Mouse (Mus musculus): ENCODE results near the gene Nat8f2. TPM values are rescaled to one million over a fixed set of nuclear protein-coding genes. Genes with fewer than 3 reads are reported as not detected.
"Not testable (repeated sequence)": the region's sequence is repeated elsewhere in the genome, so short reads cannot be mapped to it uniquely, and the experiment has no call there.

Nat8f2 gene
- polyA plus RNA-seq, 1 experiment from 2014 or later, result not detected

GRCm38 (mm10) chr6:85867726-85868690, 950 bp downstream of the Nat8f2 start:
- Histone ChIP-seq H3K4me1 (ENCODE audit: control insufficient read depth, insufficient read depth, low read length) (no peaks in the 10 kb centered on the region), H3K27me3 (ENCODE audit: control insufficient read depth, insufficient read depth, low read length) (no peaks in the 10 kb centered on the region), H3K27ac (replicated peaks; ENCODE audit: low read depth, low read length) (no peak overlapping the region), H3K4me3 (ENCODE audit: low read depth, low read length) (no peak overlapping the region), H3K36me3 (replicated peaks; ENCODE audit: control insufficient read depth, insufficient read depth, low read depth, low read length) (no peaks in the 10 kb centered on the region), H3K9me3 (replicated peaks; ENCODE audit: control insufficient read depth, low read length) (no peaks in the 10 kb centered on the region), H3K9ac (replicated peaks; ENCODE audit: low read length) (no peak overlapping the region), H3K4me2 (ENCODE audit: low read depth, low read length) (no peak overlapping the region)
- WGBS, result 68% methylated on average over 8 of the region's 8 CpGs
- no peak for DNase-seq (ENCODE audit: low spot score)
- ATAC-seq (replicated peaks; ENCODE audit: insufficient number of reproducible peaks, low FRiP score, low TSS enrichment, low read depth), result no peak

GRCm38 (mm10) chr6:85866995-85867394, 2.0 kb downstream of the Nat8f2 start:
- H3K4me1 ChIP-seq (ENCODE audit: control insufficient read depth, insufficient read depth, low read length); H3K27ac ChIP-seq (replicated peaks; ENCODE audit: low read depth, low read length); H3K36me3 ChIP-seq (replicated peaks; ENCODE audit: control insufficient read depth, insufficient read depth, low read depth, low read length); H3K4me2 ChIP-seq (ENCODE audit: low read depth, low read length); H3K9ac ChIP-seq (replicated peaks; ENCODE audit: low read length); ATAC-seq (replicated peaks; ENCODE audit: insufficient number of reproducible peaks, low FRiP score, low TSS enrichment, low read depth); H3K9me3 ChIP-seq (replicated peaks; ENCODE audit: control insufficient read depth, low read length); H3K4me3 ChIP-seq (ENCODE audit: low read depth, low read length); DNase-seq (ENCODE audit: low spot score); H3K27me3 ChIP-seq (ENCODE audit: control insufficient read depth, insufficient read depth, low read length): not testable (repeated sequence)
- WGBS, result 75% methylated on average over 1 of the region's 1 CpGs

GRCm38 (mm10) chr6:85866166-85866565, 2.8 kb downstream of the Nat8f2 start:
- H3K27ac ChIP-seq (replicated peaks; ENCODE audit: low read depth, low read length); H3K27me3 ChIP-seq (ENCODE audit: control insufficient read depth, insufficient read depth, low read length); H3K9ac ChIP-seq (replicated peaks; ENCODE audit: low read length); H3K4me3 ChIP-seq (ENCODE audit: low read depth, low read length); H3K4me2 ChIP-seq (ENCODE audit: low read depth, low read length); DNase-seq (ENCODE audit: low spot score); H3K36me3 ChIP-seq (replicated peaks; ENCODE audit: control insufficient read depth, insufficient read depth, low read depth, low read length); ATAC-seq (replicated peaks; ENCODE audit: insufficient number of reproducible peaks, low FRiP score, low TSS enrichment, low read depth); H3K9me3 ChIP-seq (replicated peaks; ENCODE audit: control insufficient read depth, low read length); H3K4me1 ChIP-seq (ENCODE audit: control insufficient read depth, insufficient read depth, low read length): not testable (repeated sequence)
- 90% methylated on average over 3 of the region's 3 CpGs for WGBS

GRCm38 (mm10) chr6:85864900-85865639, 3.9 kb downstream of the Nat8f2 start:
- not testable (repeated sequence) for ATAC-seq (replicated peaks; ENCODE audit: insufficient number of reproducible peaks, low FRiP score, low TSS enrichment, low read depth); DNase-seq (ENCODE audit: low spot score); H3K27ac ChIP-seq (replicated peaks; ENCODE audit: low read depth, low read length); H3K4me1 ChIP-seq (ENCODE audit: control insufficient read depth, insufficient read depth, low read length); H3K4me2 ChIP-seq (ENCODE audit: low read depth, low read length); H3K27me3 ChIP-seq (ENCODE audit: control insufficient read depth, insufficient read depth, low read length); H3K9ac ChIP-seq (replicated peaks; ENCODE audit: low read length); H3K36me3 ChIP-seq (replicated peaks; ENCODE audit: control insufficient read depth, insufficient read depth, low read depth, low read length); H3K4me3 ChIP-seq (ENCODE audit: low read depth, low read length); H3K9me3 ChIP-seq (replicated peaks; ENCODE audit: control insufficient read depth, low read length)
- WGBS, result 84% methylated on average over 6 of the region's 7 CpGs

GRCm38 (mm10) chr6:85863840-85864239, 5.1 kb downstream of the Nat8f2 start:
- 96% methylated on average over 2 of the region's 2 CpGs for WGBS
- ATAC-seq (replicated peaks; ENCODE audit: insufficient number of reproducible peaks, low FRiP score, low TSS enrichment, low read depth) (no peak), DNase-seq (ENCODE audit: low spot score) (no peak)
- Histone ChIP-seq H3K27ac (replicated peaks; ENCODE audit: low read depth, low read length) (no peak overlapping the region), H3K27me3 (ENCODE audit: control insufficient read depth, insufficient read depth, low read length) (no peaks in the 10 kb centered on the region), H3K4me2 (ENCODE audit: low read depth, low read length) (no peak overlapping the region), H3K9me3 (replicated peaks; ENCODE audit: control insufficient read depth, low read length) (no peaks in the 10 kb centered on the region), H3K9ac (replicated peaks; ENCODE audit: low read length) (no peak overlapping the region), H3K4me3 (ENCODE audit: low read depth, low read length) (no peak overlapping the region), H3K36me3 (replicated peaks; ENCODE audit: control insufficient read depth, insufficient read depth, low read depth, low read length) (no peaks in the 10 kb centered on the region), H3K4me1 (ENCODE audit: control insufficient read depth, insufficient read depth, low read length) (no peaks in the 10 kb centered on the region)

GRCm38 (mm10) chr6:85863136-85863535, 5.8 kb downstream of the Nat8f2 start:
- H3K27ac ChIP-seq (replicated peaks; ENCODE audit: low read depth, low read length), result no peak overlapping the region
- WGBS, result 79% methylated on average over 2 of the region's 2 CpGs

GRCm38 (mm10) chr6:85862565-85862964, 6.4 kb downstream of the Nat8f2 start:
- ATAC-seq (replicated peaks; ENCODE audit: insufficient number of reproducible peaks, low FRiP score, low TSS enrichment, low read depth), result no peak
- Histone ChIP-seq H3K4me3 (ENCODE audit: low read depth, low read length) (no peak overlapping the region), H3K9ac (replicated peaks; ENCODE audit: low read length) (no peak overlapping the region), H3K9me3 (replicated peaks; ENCODE audit: control insufficient read depth, low read length) (no peaks in the 10 kb centered on the region), H3K27ac (replicated peaks; ENCODE audit: low read depth, low read length) (no peak overlapping the region), H3K27me3 (ENCODE audit: control insufficient read depth, insufficient read depth, low read length) (no peaks in the 10 kb centered on the region), H3K36me3 (replicated peaks; ENCODE audit: control insufficient read depth, insufficient read depth, low read depth, low read length) (no peaks in the 10 kb centered on the region), H3K4me1 (ENCODE audit: control insufficient read depth, insufficient read depth, low read length) (no peaks in the 10 kb centered on the region), H3K4me2 (ENCODE audit: low read depth, low read length) (no peak overlapping the region)
- DNase-seq (ENCODE audit: low spot score), result no peak
- 79% methylated on average over 3 of the region's 3 CpGs for WGBS

More at GRCm38 (mm10) chr6:85863136-85863535, 5.8 kb downstream of the Nat8f2 start:
- Histone ChIP-seq H3K9ac (replicated peaks; ENCODE audit: low read length) (no peak overlapping the region), H3K4me1 (ENCODE audit: control insufficient read depth, insufficient read depth, low read length) (no peaks in the 10 kb centered on the region), H3K4me3 (ENCODE audit: low read depth, low read length) (no peak overlapping the region), H3K36me3 (replicated peaks; ENCODE audit: control insufficient read depth, insufficient read depth, low read depth, low read length) (no peaks in the 10 kb centered on the region), H3K9me3 (replicated peaks; ENCODE audit: control insufficient read depth, low read length) (no peaks in the 10 kb centered on the region), H3K4me2 (ENCODE audit: low read depth, low read length) (no peak overlapping the region), H3K27me3 (ENCODE audit: control insufficient read depth, insufficient read depth, low read length) (no peaks in the 10 kb centered on the region)
- no peak for ATAC-seq (replicated peaks; ENCODE audit: insufficient number of reproducible peaks, low FRiP score, low TSS enrichment, low read depth)
- DNase-seq (ENCODE audit: low spot score), result no peak

GRCm38 (mm10) chr6:85861247-85861646, 7.7 kb downstream of the Nat8f2 start:
- H3K27ac ChIP-seq (replicated peaks; ENCODE audit: low read depth, low read length), result no peak overlapping the region
- DNase-seq (ENCODE audit: low spot score) (no peak), ATAC-seq (replicated peaks; ENCODE audit: insufficient number of reproducible peaks, low FRiP score, low TSS enrichment, low read depth) (no peak)
- no peaks in the 10 kb centered on the region for H3K4me1 ChIP-seq (ENCODE audit: control insufficient read depth, insufficient read depth, low read length)
- no peaks in the 10 kb centered on the region for H3K9me3 ChIP-seq (replicated peaks; ENCODE audit: control insufficient read depth, low read length)
- WGBS, result 77% methylated on average over 3 of the region's 3 CpGs
- no peak overlapping the region for H3K4me3 ChIP-seq (ENCODE audit: low read depth, low read length)
- H3K4me2 ChIP-seq (ENCODE audit: low read depth, low read length), result no peak overlapping the region
- H3K27me3 ChIP-seq (ENCODE audit: control insufficient read depth, insufficient read depth, low read length), result no peaks in the 10 kb centered on the region
- no peaks in the 10 kb centered on the region for H3K36me3 ChIP-seq (replicated peaks; ENCODE audit: control insufficient read depth, insufficient read depth, low read depth, low read length)
- H3K9ac ChIP-seq (replicated peaks; ENCODE audit: low read length), result no peak overlapping the region
